Mouse (Mus musculus): ENCODE measurements around the gene Nadsyn1. TPM values are rescaled to one million over a fixed set of nuclear protein-coding genes. Genes with fewer than 3 reads are reported as not detected.

Gene Nadsyn1
- polyA plus RNA-seq, 1 experiment from 2014 or later: 8.8 TPM

Small RNA genes within 50 kb of the gene (microRNA-seq; reads per million reads assigned to microRNA genes)
- not detected for gene Gm22064

Other genes with a start within 250 kb of the Nadsyn1 start
- 87.3 and 93.9 TPM in 2 replicates for gene Cars, start 222.8 kb downstream of the Nadsyn1 start, polyA plus RNA-seq (2016; fragmentation: Nextera tagmentation; extraction: Ambion mirVana)
- gene Tnfrsf26, start 194.1 kb downstream of the Nadsyn1 start, polyA plus RNA-seq (2016; fragmentation: Nextera tagmentation; extraction: Ambion mirVana): 0.17 and 0.35 TPM in 2 replicates
- 10.1 TPM in 2 replicates for gene Tnfrsf22, start 173.2 kb downstream of the Nadsyn1 start, polyA plus RNA-seq (2016; fragmentation: Nextera tagmentation; extraction: Ambion mirVana)
- gene Tnfrsf23, start 137.0 kb downstream of the Nadsyn1 start, polyA plus RNA-seq (2016; fragmentation: Nextera tagmentation; extraction: Ambion mirVana): 0.09 and 0.15 TPM in 2 replicates
- 8.9 and 9.4 TPM in 2 replicates for gene Osbpl5, start 65.9 kb downstream of the Nadsyn1 start, polyA plus RNA-seq (2016; fragmentation: Nextera tagmentation; extraction: Ambion mirVana)
- gene Mrgprg, start 55.9 kb downstream of the Nadsyn1 start, polyA plus RNA-seq (2016; fragmentation: Nextera tagmentation; extraction: Ambion mirVana): not detected in 2 replicates
- 1.4 and 1.5 TPM in 2 replicates for gene Mrgpre, start 38.3 kb downstream of the Nadsyn1 start, polyA plus RNA-seq (2016; fragmentation: Nextera tagmentation; extraction: Ambion mirVana)
- gene Dhcr7, start 296 bp upstream of the Nadsyn1 start, polyA plus RNA-seq (2016; fragmentation: Nextera tagmentation; extraction: Ambion mirVana): 89.3 and 96.2 TPM in 2 replicates
- gene Gm498, start 44.0 kb upstream of the Nadsyn1 start, polyA plus RNA-seq (2016; fragmentation: Nextera tagmentation; extraction: Ambion mirVana): not detected in 2 replicates
- gene Shank2, start 179.1 kb upstream of the Nadsyn1 start, polyA plus RNA-seq (2016; fragmentation: Nextera tagmentation; extraction: Ambion mirVana): 0.67 and 0.86 TPM in 2 replicates